Mouse (Mus musculus) kidney, embryonic 14.5 days (tissue): ENCODE results near the gene Crocc. TPM values are rescaled to one million over a fixed set of nuclear protein-coding genes. Genes with fewer than 3 reads are reported as not detected.

Source experiments
- ATAC-seq: fragments of 200-750 bp; cut with Nextera tagmentation; 2 replicates; pipeline ENCODE4 v1.8.0; 2017; ENCODE audit warnings: moderate number of reproducible peaks, mild to moderate bottlenecking, moderate TSS enrichment, moderate library complexity; ENCODE audit not compliant: low FRiP score, low TSS enrichment
- H3K27ac ChIP-seq: fragments of 300-500 bp; sonication (generic); 2 replicates; pipeline ENCODE4 v1.5.1; 2014; ENCODE audit warnings: low read depth, mild to moderate bottlenecking, low read length, moderate library complexity, mixed read lengths
- H3K27me3 ChIP-seq: fragments of 300-500 bp; sonication (generic); 2 replicates; pipeline ENCODE4 v1.6.1; 2014; ENCODE audit warnings: mild to moderate bottlenecking, low read length; ENCODE audit not compliant: control insufficient read depth, insufficient read depth
- H3K36me3 ChIP-seq: fragments of 300-500 bp; sonication (generic); 2 replicates; pipeline ENCODE4 v1.6.1; 2014; ENCODE audit warnings: low read length, mixed read lengths; ENCODE audit not compliant: control insufficient read depth, insufficient read depth
- H3K4me1 ChIP-seq: fragments of 300-500 bp; sonication (generic); 2 replicates; pipeline ENCODE4 v1.6.1; 2014; ENCODE audit warnings: low read length, mixed read lengths; ENCODE audit not compliant: control insufficient read depth, insufficient read depth
- H3K4me2 ChIP-seq: fragments of 300-500 bp; sonication (generic); replicated peaks from 2 replicates; pipeline ENCODE4 v1.6.1; 2014; ENCODE audit warnings: low read depth, mild to moderate bottlenecking, low read length
- H3K4me3 ChIP-seq: fragments of 300-500 bp; sonication (generic); 2 replicates; pipeline ENCODE4 v1.5.1; 2014; ENCODE audit warnings: mild to moderate bottlenecking, low read length
- H3K9ac ChIP-seq: fragments of 300-500 bp; sonication (generic); 2 replicates; pipeline ENCODE4 v1.6.1; 2014; ENCODE audit warnings: low read depth, mild to moderate bottlenecking, low read length, moderate library complexity
- H3K9me3 ChIP-seq: fragments of 300-500 bp; sonication (generic); 2 replicates; pipeline ENCODE4 v1.6.1; 2016; ENCODE audit warnings: low read length; ENCODE audit not compliant: control insufficient read depth
- WGBS: fragments of 180-500 bp; shearing (Covaris S2); extraction: QIAGEN DNeasy Blood & Tissue Kit; methylation state at CpG from one replicate; pipeline ENCODE4 v1.1.7; 2014; 5-methylcytosine and 5-hydroxymethylcytosine counted together
- polyA plus RNA-seq: library from polyadenylated mRNA; unstranded; fragments of >200 nt; fragmentation: Nextera tagmentation; extraction: Ambion mirVana; gene quantifications from 2 replicates; pipeline ENCODE4 v1.2.1, GENCODE M21; 2014

The Crocc gene
- polyA plus RNA-seq, 1 experiment from 2014 or later, result 13.2 TPM

- no peaks in the 10 kb centered on the region for H3K9me3 ChIP-seq
- no peak overlapping the region for H3K4me3 ChIP-seq
- no peaks in the 10 kb centered on the region for H3K27me3 ChIP-seq
- peaks cover 20% of the 10 kb centered on the region; the same call in 1 of the 2 replicates for H3K4me1 ChIP-seq
- no peak overlapping the region for H3K4me2 ChIP-seq
- no peaks in the 10 kb centered on the region for H3K36me3 ChIP-seq
- no peak overlapping the region for H3K27ac ChIP-seq
- H3K9ac ChIP-seq, result no peak overlapping the region
- WGBS, result 60% methylated on average over 9 of the region's 9 CpGs
- no peak for ATAC-seq
These were observed 1.5 kb downstream of the Crocc start for GRCm38 (mm10) chr4:141058835-141059234.

GRCm38 (mm10) chr4:141056970-141057369 is 3.4 kb downstream of the Crocc start:
- Histone ChIP-seq H3K27ac (no peak overlapping the region), H3K27me3 (no peaks in the 10 kb centered on the region), H3K36me3 (no peaks in the 10 kb centered on the region; the same call in 1 of the 2 replicates), H3K4me2 (no peak overlapping the region), H3K9me3 (no peaks in the 10 kb centered on the region), H3K9ac (no peak overlapping the region), H3K4me3 (no peak overlapping the region), H3K4me1 (peaks cover 32% of the 10 kb centered on the region; the same call in 1 of the 2 replicates)
- ATAC-seq, result no peak
- 97% methylated on average over 10 of the region's 10 CpGs for WGBS

GRCm38 (mm10) chr4:141053568-141054161 is 6.7 kb downstream of the Crocc start:
- WGBS, result 20% methylated on average over 17 of the region's 17 CpGs
- H3K9me3 ChIP-seq, result no peaks in the 10 kb centered on the region
- peak overlapping the region; percentile 0; the same call in 1 of the 2 replicates for H3K4me3 ChIP-seq
- ATAC-seq, result peak; percentile 87
- peak overlapping the region; percentile 90 for H3K27ac ChIP-seq
- H3K4me2 ChIP-seq, result peak overlapping the region; percentile 26
- peaks cover 50% of the 10 kb centered on the region for H3K4me1 ChIP-seq
- peak overlapping the region; percentile 13; the same call in 1 of the 2 replicates for H3K9ac ChIP-seq
- no peaks in the 10 kb centered on the region for H3K27me3 ChIP-seq
- H3K36me3 ChIP-seq, result peaks cover 2% of the 10 kb centered on the region; the same call in 1 of the 2 replicates

- Histone ChIP-seq H3K4me3 (peak overlapping the region; percentile 0; the same call in 1 of the 2 replicates), H3K27ac (peak overlapping the region; percentile 90), H3K9me3 (no peaks in the 10 kb centered on the region), H3K27me3 (no peaks in the 10 kb centered on the region), H3K4me2 (peak overlapping the region; percentile 26), H3K36me3 (peaks cover 2% of the 10 kb centered on the region; the same call in 1 of the 2 replicates), H3K9ac (peak overlapping the region; percentile 13; the same call in 1 of the 2 replicates), H3K4me1 (peaks cover 47% of the 10 kb centered on the region)
- ATAC-seq, result no peak; the same call in 1 of the 2 replicates
- 36% methylated on average over 8 of the region's 8 CpGs for WGBS
These were observed 7.2 kb downstream of the Crocc start for GRCm38 (mm10) chr4:141053138-141053537.

- Histone ChIP-seq H3K27ac (peak overlapping the region; percentile 90), H3K36me3 (peaks cover 2% of the 10 kb centered on the region; the same call in 1 of the 2 replicates), H3K4me1 (peaks cover 48% of the 10 kb centered on the region), H3K9me3 (no peaks in the 10 kb centered on the region), H3K27me3 (no peaks in the 10 kb centered on the region), H3K4me3 (no peak overlapping the region; the same call in 1 of the 2 replicates), H3K4me2 (peak overlapping the region; percentile 26; the same call in 1 of the 2 replicates), H3K9ac (peak overlapping the region; percentile 12; the same call in 1 of the 2 replicates)
- 90% methylated on average over 12 of the region's 12 CpGs for WGBS
- no peak for ATAC-seq
These were observed 7.9 kb downstream of the Crocc start for GRCm38 (mm10) chr4:141052442-141052841.

GRCm38 (mm10) chr4:141049476-141049835 is 10.9 kb downstream of the Crocc start:
- Histone ChIP-seq H3K36me3 (peaks cover 12% of the 10 kb centered on the region), H3K27me3 (no peaks in the 10 kb centered on the region), H3K9ac (no peak overlapping the region), H3K4me2 (no peak overlapping the region), H3K27ac (peak overlapping the region; percentile 3; the same call in 1 of the 2 replicates), H3K9me3 (no peaks in the 10 kb centered on the region), H3K4me1 (peaks cover 57% of the 10 kb centered on the region), H3K4me3 (no peak overlapping the region)
- ATAC-seq, result 0 out of 2 replicates have a peak, but pooled peaks have one; percentile 14
- 18% methylated on average over 4 of the region's 4 CpGs for WGBS

GRCm38 (mm10) chr4:141048810-141049475 is 11.4 kb downstream of the Crocc start:
- ATAC-seq, result no peak
- no peak overlapping the region for H3K27ac ChIP-seq
- no peak overlapping the region for H3K4me3 ChIP-seq
- WGBS, result 68% methylated on average over 17 of the region's 17 CpGs
- H3K4me1 ChIP-seq, result peaks cover 53% of the 10 kb centered on the region
- H3K27me3 ChIP-seq, result no peaks in the 10 kb centered on the region
- no peak overlapping the region for H3K4me2 ChIP-seq
- H3K9me3 ChIP-seq, result no peaks in the 10 kb centered on the region
- H3K9ac ChIP-seq, result peak overlapping the region; percentile 7; the same call in 1 of the 2 replicates
- peaks cover 12% of the 10 kb centered on the region for H3K36me3 ChIP-seq

- Histone ChIP-seq H3K36me3 (peaks cover 17% of the 10 kb centered on the region), H3K27ac (peak overlapping the region; percentile 43; the same call in 1 of the 2 replicates), H3K4me3 (no peak overlapping the region), H3K9me3 (no peaks in the 10 kb centered on the region), H3K27me3 (no peaks in the 10 kb centered on the region), H3K4me2 (no peak overlapping the region), H3K9ac (no peak overlapping the region), H3K4me1 (peaks cover 22% of the 10 kb centered on the region; the same call in 1 of the 2 replicates)
- WGBS, result 10% methylated on average over 8 of the region's 8 CpGs
- ATAC-seq, result peak; percentile 45; the same call in 1 of the 2 replicates
These were observed 15.5 kb downstream of the Crocc start for GRCm38 (mm10) chr4:141044816-141045215.

GRCm38 (mm10) chr4:141041117-141041516 is 19.2 kb downstream of the Crocc start:
- no peaks in the 10 kb centered on the region for H3K9me3 ChIP-seq
- peak; percentile 7; the same call in 1 of the 2 replicates for ATAC-seq
- no peak overlapping the region for H3K27ac ChIP-seq
- no peaks in the 10 kb centered on the region for H3K4me1 ChIP-seq
- H3K36me3 ChIP-seq, result peaks cover 42% of the 10 kb centered on the region
- H3K4me3 ChIP-seq, result no peak overlapping the region
- H3K4me2 ChIP-seq, result no peak overlapping the region
- 51% methylated on average over 12 of the region's 12 CpGs for WGBS
- H3K9ac ChIP-seq, result no peak overlapping the region
- no peaks in the 10 kb centered on the region for H3K27me3 ChIP-seq
